Mouse (Mus musculus) A20 (cell line): ENCODE data around the gene Snx32.

Source experiments
- DNase-seq: peaks from one replicate; pipeline ENCODE4 v3.0.0-alpha.2; 2011; ENCODE audit warnings: low read depth, low spot score

Gene Snx32

GRCm38 (mm10) chr19:5457746-5458442 lies 52.4 kb downstream of the Snx32 start, which contains the start of gene Ccdc85b:
TSS of gene Ccdc85b (minus strand) at chr19:5457894.
- DNase-seq = no peak

DNA sequence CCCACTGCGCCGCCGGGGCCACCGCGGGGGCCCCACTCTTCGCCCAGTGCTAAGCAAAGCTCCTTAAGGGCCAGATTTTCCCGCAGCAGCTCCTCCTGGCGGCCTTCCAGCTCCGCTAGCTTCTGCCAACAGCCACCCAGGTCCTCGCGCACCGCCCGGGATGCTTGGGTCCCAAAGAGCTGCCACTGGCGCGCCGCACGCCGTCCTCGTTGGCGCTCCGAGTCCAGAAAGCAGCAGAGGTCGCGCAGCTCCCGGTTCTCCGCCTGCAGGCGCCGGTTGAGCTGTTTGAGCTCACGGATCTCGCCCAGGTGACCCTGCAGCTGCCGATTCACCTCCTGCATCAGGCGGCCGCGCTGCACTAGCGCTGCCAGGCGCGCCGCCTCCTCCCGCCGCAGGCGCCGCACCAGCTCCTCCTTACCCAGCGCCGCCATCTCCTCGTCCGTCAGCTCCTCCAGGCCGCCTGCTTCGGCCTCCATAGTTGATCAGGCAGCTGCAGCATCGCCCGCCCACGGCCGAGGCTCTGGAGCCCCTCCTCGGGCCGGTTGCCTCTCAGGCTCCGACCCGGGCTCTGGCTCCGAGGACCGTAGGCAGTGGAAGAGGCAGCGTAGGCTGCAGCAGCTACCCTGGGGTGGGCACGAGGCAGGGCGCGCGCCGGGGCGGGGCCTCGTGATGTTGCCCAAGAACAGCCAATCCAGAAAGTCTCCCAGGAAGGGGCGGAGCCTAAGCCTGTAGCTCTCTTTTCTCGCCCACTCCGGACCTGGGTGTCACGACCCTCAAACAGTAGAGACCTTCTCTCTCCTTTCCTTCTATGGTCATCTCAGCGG lies 53.2 kb downstream of the Snx32 start:
- DNase-seq = peak; percentile 97

- DNase-seq = no peak
Observed at GRCm38 (mm10) chr19:5456241-5456921, 54.0 kb downstream of the Snx32 start.

DNA sequence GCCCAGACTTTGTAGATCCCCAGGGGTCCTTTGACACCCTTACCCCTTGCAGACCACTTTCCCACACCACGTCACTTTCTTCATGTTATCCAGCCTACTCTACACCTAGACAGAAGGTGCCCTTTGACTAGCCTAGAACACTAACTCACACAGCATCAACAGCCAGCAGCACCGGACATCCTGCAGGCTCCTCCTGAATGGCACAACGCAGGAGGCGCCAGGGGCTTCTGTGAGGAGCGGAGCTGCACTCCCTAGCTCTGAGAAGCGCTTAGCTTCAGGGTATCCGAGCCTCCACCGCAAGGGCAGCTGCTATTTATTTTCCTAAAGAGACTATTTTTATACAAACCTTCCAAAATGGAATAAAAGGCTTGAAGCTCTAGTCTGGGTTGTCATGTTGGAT lies 54.8 kb downstream of the Snx32 start:
- DNase-seq = no peak

- DNase-seq = no peak
Observed at GRCm38 (mm10) chr19:5455037-5455436, 55.3 kb downstream of the Snx32 start.

DNA sequence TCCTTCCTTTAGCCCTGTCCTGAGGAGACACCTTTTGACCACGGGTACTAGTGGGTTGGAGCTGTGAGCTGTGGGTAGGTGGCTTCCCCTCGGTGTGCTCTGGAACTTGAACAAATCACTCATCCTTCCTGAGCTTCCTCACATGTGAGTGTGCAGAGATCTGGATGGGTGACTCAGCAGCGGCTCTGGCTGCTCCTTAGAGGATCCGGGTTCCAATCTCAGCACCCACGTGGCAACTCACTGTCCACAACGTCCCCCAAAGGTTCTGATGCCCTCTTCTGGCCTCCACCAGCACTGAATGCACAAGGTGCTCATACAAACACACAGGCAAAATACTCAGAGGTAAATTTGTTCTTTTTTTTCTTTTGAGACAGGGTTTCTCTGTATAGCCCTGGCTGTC lies 58.6 kb downstream of the Snx32 start:
- no peak for DNase-seq

GRCm38 (mm10) chr19:5449673-5450072 lies 60.7 kb downstream of the Snx32 start:
- DNase-seq = no peak

DNA sequence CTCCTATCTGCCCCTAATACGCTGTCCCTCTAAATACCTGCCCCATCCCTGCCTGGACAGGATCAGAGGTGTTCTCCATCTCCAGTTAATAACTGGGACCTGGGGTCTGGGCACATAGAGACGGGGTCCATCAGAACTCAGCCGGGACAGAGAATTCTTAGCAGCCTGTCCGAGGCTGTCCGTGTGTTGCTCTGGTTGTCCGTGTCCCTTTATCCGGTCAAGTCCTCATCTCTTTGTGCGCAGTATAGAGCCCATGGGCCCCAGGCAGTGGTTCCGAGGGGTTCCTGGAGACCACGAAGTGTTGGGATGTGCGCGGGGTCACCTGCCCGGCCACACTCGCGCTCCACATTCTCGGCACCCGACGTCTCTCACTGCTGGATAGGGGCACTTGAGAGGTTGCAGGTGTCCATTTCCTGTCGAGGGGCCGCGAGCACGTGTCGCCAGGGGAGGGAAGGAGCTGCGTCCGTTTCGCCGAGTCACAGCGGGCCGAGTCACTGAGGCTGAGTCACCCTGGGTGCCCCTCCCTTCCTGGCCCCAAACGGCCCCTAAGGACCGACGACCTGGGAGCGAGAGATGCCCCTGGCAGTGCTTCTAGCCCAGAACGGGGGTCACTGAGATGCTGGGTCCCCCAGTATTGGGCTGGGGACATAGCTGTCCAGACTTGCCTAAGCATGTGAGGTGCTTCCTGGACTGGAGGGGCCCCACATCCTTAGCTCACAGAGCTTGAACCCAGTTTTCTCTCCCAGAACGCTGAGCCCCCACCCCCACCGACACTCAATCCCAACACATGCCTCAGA lies 61.8 kb downstream of the Snx32 start:
- DNase-seq = no peak

GRCm38 (mm10) chr19:5447515-5448353 lies 62.6 kb downstream of the Snx32 start, which contains the start of gene Fosl1:
TSS of gene Fosl1 (plus strand) at chr19:5447547.
- peak; percentile 82 for DNase-seq

DNA sequence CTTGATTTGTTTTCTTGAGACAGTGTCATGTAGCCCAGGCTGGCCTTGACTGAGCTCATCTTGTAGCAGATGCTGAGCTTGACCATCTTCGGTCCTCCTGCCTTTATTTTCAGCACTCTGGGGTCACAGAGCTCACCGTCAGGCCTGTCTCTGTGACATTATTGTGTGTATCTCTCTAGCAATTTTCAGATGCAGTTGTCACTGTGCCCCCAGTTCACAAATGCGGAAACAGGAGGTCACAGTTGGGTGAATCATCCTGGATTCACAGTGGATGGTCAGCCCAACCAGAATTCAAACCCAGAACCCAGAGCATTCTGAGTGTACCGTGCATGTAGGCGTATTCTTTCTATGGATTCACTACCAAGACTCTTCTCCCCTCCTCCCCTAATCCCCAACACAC lies 64.6 kb downstream of the Snx32 start:
- no peak for DNase-seq

DNA sequence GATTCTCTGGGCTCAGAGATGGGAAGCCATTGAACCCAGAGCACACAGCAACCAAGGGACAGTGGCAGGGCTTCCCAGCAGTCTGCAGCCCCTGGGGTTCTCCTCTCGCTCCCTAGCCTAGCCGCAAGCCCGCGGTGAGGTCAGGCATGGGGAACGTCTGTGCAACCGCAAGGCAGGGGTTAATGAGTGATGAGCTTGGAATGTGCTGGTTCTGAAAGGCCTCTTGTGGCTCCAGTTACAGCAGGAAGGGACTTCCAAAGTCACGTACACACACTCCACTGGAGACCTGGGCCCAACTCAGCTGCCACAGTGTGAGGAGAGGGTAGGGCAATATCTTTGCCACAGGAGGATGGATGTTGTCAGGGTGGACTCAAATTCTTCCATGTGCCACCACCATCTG lies 65.4 kb downstream of the Snx32 start:
- no peak for DNase-seq

- no peak for DNase-seq
Observed at GRCm38 (mm10) chr19:5444371-5444908, 65.9 kb downstream of the Snx32 start.
